Mouse (Mus musculus) layer of hippocampus, adult 18-20 months (tissue): ENCODE results near the gene Txndc9. TPM values are rescaled to one million over a fixed set of nuclear protein-coding genes. Genes with fewer than 3 reads are reported as not detected.
A peak's percentile ranks its signal among the peaks of the same experiment; 100 is the strongest.

Experiments used
- DNase-seq, 2 experiments: peaks; one replicate each; pipeline ENCODE4 v3.0.0; 2022; ENCODE audit warnings: low spot score in 2 of 2
- long read RNA-seq: library from polyadenylated mRNA; stranded (forward); transcript quantifications from one replicate; pipeline ENCODE4 v2.0.0, GENCODE M21; 2021
- total RNA-seq, 2 experiments: library from RNA; stranded (reverse); gene quantifications; 2 replicates each; pipeline ENCODE4 v1.2.3; 2021

Gene Txndc9
- total RNA-seq: 10 to 100 TPM; 53.9 to 63.5 TPM
- long read RNA-seq, transcript Txndc9-207 (5 exons, 1,444 nt): minor isoform, 5 of 34 reads
- long read RNA-seq, transcript Txndc9-206 (4 exons, 2,605 nt): minor isoform, 5 of 34 reads
- long read RNA-seq, transcript Txndc9-201 (5 exons, 3,381 nt): major isoform, 15 of 34 reads
- long read RNA-seq, partial matches to known transcripts: 4 of 34 reads
- long read RNA-seq, other reads (novel, unspliced or antisense): 4 of 34 reads

GRCm38 (mm10) chr1:37997867-37998266, at the start of gene Txndc9, which contains the start of gene Eif5b:
Gene Txndc9 (minus strand): TSS chr1:37997893.
Gene Eif5b (plus strand): TSS chr1:37998010.
- peak; percentile 96 to 98 for DNase-seq

DNA sequence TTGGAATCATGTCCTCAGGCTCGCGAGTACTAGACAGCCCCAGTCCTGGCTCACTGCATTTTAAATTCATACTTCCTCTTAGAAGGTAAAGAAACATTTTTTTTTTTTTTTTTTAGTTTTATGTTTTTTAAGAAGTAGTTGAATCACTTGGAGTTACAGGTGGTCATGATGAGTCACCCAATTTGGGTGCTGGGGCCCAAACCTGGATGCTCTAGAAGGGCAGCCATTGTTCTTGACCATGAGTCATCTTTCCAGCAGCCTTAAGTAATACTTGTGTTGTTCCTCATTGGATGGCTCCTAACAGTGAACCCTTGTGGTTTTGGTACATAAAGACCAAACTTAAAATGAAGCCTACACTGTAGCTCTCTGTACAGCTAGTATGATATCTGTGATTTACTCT, 41.2 kb upstream of the Txndc9 start:
- no peak for DNase-seq

- DNase-seq: peak in 1 of 2 experiments; percentile 71
These were observed 39.7 kb upstream of the Txndc9 start for GRCm38 (mm10) chr1:38037375-38037774.

GRCm38 (mm10) chr1:38035521-38035920, 37.8 kb upstream of the Txndc9 start:
- DNase-seq: no peak

DNA sequence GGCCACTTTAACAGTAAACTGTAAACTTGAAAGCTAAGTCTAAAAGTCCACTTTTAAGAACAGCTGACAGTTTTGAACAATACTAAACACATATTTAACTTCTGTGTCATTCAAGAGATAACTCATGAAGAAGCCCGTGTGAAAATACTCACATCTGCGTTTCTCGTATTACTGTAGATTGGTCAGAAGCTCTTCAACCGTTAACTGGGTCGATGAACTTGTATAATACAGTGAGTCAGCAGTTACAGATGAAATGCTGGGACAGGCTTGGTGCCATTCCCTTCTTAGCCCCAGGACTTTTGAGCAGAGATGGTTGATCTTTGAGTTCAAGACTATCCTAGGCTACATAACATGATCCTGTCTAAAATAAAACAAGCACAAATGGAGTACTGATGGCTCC, 33.7 kb upstream of the Txndc9 start:
- no peak for DNase-seq

GRCm38 (mm10) chr1:38027301-38027700, 29.6 kb upstream of the Txndc9 start:
- no peak for DNase-seq

GRCm38 (mm10) chr1:38014551-38015203, 17.0 kb upstream of the Txndc9 start:
- DNase-seq: no peak

DNA sequence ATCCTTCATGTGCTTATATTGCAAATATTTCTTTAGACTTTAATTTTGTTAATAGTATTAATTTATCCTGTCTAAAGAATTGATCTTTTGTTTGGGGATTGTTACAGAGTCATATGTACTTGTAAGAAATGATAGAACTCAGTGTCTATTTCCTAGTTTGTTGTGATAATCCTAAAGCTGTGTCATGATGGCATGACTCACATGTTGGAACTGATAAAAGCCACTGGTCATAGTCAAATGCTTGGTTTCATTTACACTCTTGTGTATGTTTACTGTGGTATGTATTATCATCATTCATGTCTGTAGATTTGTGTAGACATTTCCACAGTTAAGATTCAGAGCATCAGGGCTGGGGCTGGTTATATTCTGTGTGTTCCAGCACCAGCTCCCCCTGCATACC, 14.8 kb upstream of the Txndc9 start:
- DNase-seq: no peak

DNA sequence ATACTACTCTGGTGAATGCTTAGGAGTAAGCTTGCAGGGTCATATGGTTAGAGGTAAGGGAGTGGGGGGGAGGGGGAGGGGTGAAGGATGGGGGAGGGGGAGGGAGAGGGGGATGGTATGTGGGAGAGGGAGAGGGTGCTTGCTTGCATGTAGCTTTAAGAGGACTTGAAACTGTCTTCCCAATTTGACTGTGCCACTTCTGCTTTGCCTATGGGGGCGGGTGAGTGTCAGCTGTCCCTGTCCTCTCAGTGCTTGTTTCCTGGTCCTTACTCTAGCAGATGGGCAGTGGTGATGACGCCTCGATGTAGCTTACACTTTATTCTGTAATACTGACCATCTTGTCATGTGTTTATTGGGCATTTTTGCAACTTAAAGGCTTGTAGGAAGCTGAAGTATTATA, 14.4 kb upstream of the Txndc9 start:
- DNase-seq: no peak

- no peak for DNase-seq
These were observed 14.0 kb upstream of the Txndc9 start for GRCm38 (mm10) chr1:38011647-38012046.

DNA sequence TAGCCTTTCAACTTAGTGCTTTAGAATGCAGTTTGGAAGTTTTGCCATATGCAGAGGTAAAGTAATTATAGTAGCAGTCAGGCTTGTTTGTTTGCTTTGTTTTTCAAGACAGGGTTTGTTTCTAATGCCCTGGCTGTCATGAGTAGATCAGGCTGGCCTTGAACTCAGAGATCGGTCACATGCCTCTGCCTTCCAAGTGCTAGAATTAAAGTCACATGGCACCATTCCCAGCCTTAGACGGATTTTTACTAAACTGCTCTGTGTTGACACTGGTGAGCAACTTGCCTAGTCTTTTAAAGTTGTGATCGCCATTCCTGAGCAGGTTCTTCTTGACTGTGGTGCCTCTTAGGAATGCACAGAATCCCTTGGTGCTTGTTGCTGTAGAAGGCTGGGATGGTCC, 9.0 kb upstream of the Txndc9 start:
- no peak for DNase-seq

DNA sequence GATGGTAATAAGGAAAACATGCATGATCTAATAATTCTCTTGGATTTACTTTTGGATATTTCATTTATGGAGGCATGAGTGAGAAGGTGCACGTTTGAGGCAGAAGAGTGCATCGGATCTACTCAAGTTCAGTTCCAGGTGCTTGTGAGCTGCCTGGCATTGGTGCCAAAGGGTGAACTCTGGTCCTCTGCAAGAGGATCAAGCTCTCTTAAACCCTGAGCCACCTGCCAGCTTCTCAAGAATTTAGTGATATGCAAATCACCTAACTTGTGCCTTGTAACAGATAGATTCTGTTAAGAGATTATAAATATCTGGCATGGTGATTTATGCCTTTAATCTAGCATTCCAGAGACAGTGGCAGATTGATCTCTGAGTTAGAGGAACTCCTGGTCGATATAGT, 5.4 kb upstream of the Txndc9 start:
- DNase-seq: no peak

DNA sequence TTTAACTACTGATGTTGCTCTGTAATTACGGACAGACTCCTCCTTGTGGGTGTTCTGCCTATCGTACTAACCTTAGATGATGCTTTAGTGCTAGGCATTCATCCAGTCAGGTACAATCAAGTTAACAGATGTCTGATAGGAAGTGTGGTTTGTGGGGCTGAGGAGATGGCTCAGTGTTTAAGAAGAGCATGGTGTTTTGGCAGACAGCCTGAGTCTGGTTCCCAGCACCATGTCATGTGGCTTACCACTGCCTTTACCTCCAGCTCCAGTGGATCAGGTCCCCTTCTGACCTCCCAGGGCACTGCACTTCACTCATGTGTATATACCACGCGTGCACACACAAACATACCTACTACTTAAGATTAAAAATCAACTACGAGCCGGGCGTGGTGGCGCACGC, 4.3 kb upstream of the Txndc9 start:
- DNase-seq: no peak

GRCm38 (mm10) chr1:38000844-38001243, 3.2 kb upstream of the Txndc9 start:
- no peak for DNase-seq

DNA sequence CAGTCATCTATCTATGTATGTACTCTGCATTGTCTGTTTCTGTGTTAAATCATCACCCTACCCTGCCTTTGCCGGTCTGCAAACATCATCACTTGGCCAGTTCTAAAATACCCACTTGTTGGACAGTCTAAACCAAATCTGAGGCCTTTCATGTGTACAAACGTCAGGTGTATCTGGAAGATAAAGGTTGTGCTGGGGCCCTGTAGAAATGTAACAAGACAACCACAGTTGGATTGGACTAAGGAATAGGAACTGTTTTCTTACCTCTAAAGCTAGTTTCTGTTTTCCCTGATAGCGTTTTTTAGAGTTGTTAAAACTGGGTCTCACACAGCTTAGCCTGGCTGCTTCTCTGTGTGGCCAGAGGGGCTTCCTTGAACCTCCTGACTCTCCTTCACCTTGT, 1.9 kb upstream of the Txndc9 start:
- DNase-seq: no peak

DNA sequence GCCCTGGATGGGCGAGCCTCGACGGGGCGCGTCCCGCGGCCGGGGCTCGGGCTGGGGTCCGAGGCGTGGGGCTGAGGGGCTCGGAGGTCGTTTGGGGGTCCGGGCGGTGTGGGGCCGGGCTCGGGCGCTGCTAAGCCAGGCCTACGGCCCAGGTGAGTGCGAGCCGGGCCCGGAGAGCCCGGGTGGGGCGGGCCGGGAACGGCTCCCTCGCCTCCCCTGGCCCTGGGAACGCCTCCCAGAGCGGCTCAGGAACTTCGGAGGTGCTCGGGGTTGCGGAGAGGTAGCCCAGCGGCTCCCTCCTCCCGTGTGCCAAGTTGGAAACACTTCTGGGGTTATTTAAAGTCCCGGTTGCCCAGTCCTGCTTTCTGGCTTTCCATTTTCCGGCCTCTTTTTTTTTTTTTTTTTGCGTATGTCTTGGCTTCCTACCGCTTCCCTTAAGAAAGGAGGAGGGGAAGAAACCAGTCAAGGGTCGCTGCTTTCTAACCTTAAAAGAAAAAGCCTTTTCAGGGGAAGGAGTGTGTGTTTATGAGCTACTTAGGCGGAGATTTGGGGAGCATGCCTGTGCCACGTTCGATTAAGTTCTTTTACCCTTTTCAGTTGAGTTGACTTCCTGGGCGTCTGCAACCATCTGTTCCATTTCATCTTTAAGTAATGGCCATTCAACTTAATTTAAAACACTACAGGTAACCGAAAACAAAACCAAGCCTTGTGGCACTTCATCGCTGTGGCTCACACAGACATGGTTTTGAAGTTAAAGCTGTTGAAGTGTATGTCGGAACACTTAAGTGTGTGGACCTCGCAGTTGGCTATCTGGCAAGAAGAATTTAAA, 892 bp upstream of the Txndc9 start:
- DNase-seq: no peak

DNA sequence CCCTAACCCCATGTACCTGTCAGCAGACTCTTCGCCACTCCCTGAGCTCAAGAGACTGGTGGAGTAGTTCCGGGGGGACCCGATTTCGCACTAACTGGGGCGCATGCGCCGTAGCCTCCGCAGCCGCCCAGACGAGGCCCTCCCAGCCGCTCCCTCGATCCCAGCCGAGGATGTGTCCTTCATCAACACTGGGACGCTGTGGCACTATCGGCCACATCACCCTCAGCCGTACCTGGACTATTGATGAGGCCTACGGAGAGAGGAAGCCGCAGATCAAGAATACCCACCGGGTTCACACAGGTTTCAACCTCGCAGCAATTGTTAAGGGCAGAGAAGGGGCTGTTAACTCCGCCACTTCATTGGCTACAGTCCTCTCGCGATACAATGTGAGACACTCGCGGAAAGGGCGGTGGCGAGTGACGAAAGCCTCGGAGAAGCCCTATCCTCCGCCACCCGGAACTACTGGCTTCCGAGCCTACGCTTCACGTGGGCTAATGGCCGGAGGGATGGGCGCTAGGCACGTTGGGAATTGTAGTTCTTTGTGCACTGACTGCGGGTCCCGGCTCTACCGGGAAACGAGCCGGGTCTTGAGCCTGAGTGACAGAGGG, 712 bp downstream of the Txndc9 start:
- peak; percentile 98 to 99 for DNase-seq

GRCm38 (mm10) chr1:37996226-37996625, 1.5 kb downstream of the Txndc9 start:
- DNase-seq: no peak

- DNase-seq: no peak
These were observed 9.8 kb downstream of the Txndc9 start for GRCm38 (mm10) chr1:37987856-37988255.

- DNase-seq: peak in 1 of 2 experiments; percentile 45
These were observed 11.8 kb downstream of the Txndc9 start for GRCm38 (mm10) chr1:37985764-37986323.

- no peak for DNase-seq
These were observed 13.4 kb downstream of the Txndc9 start for GRCm38 (mm10) chr1:37984326-37984725.
